Mouse (Mus musculus) urinary bladder, adult 2 months (tissue): Measurements from ENCODE around the gene Ggnbp2. TPM values are rescaled to one million over a fixed set of nuclear protein-coding genes. Genes with fewer than 3 reads are reported as not detected.
A peak's percentile ranks its signal among the peaks of the same experiment; 100 is the strongest.
"Not testable (repeated sequence)": the region's sequence is repeated elsewhere in the genome, so short reads cannot be mapped to it uniquely, and the experiment has no call there.

Experiments used
- DNase-seq: peaks from one replicate; pipeline ENCODE4 v3.0.0; 2022; ENCODE audit warnings: low spot score
- polyA plus RNA-seq: library from polyadenylated mRNA; depleted of rRNA; stranded (reverse); fragments of >200 nt; gene quantifications from 2 replicates; pipeline ENCODE4 v1.2.3, GENCODE M21; 2012

Ggnbp2 gene
- polyA plus RNA-seq, 1 experiment = 85.6 TPM

DNA sequence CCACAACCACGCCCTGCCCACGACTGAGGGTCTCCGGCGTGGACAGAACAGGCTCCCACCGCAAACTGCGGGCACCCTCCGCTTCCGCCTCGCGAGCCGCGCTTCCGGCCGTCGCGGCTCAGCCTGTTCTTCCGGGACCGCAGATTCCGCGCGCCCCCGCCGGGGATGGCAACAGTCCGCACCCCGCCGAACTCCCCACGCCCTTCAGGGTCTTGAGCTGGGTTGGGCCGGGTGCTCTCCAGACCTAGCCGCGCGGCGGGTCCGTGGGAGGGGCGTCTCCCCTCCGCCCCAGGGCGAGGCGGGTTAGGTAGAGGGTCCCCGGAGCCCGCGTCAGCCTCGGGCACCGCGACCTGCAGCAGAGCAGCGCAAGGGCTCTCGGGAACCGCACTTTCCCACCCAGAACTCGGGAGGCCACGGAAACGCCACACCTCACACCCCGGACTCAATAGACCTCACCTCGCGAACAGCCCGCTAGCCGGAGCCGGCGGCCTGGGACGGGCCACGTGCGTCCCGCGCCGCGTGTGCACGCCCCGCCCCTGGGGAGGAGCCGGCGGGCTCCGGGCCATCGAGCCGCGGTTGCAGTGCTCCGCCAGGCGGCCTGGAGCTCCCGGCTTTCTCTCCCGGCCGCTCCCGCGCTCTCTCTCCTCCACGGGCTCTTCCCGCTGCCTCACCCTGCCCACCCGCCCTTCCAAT lies 9.3 kb upstream of the Ggnbp2 start, which contains the start of the genes Myo19 and Pigw:
Myo19 (plus strand) TSS at position 377 of the 693 bp plus-strand sequence.
Pigw (minus strand) TSS at position 514 of the 693 bp plus-strand sequence.
- peak; percentile 78 for DNase-seq

DNA sequence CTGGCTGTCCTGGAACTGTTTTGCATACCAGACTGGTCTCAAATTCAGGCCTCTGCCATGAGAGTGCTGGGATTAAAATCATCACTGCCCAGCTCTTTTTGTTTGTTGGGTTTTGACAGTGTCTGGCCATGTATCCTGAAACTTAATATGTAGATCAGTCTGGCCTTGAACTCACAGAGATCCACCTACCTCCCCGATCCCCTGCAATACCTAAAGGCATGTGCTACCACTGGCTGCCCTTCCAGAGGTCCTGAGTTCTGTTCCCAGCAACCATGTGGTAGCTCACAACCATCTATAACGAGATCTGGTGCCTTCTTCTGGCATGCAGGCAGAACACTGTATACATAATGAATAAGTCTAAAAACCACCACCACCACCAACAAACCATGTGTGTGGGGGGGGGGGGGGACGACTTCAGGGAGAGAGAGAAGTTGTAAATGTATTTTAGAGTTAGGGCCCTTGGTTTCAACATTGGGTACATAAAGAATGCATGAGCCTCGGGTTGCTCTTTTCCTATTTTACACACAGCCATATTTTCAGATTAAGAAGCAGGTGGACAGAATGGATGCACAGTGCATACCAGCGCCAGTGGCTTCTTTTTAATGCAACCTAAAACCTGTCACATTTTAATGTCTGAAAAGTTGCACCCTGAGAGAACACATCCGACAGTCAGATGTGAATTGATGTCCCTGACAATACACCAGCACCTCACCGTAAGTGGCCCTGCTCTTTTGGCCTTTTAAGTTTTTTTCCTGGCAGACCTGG lies 8.6 kb upstream of the Ggnbp2 start:
- DNase-seq = no peak

DNA sequence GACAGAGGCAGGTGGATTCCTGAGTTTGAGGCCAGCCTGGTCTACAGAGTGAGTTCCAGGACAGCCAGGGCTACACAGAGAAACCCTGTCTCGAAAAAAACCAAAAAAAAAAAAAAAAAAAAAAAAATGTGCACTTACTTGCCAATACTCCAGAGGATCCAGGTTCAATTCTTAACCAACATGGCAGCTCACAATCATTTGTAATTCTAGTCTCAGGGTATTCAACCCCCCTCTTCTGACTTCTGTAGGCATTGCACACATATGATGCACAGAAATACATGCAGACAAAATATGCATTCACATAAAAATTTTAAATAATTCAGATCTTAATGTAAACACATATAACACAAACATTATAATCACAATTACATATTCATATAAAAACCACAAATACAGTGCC lies 5.4 kb upstream of the Ggnbp2 start:
- not testable (repeated sequence) for DNase-seq

DNA sequence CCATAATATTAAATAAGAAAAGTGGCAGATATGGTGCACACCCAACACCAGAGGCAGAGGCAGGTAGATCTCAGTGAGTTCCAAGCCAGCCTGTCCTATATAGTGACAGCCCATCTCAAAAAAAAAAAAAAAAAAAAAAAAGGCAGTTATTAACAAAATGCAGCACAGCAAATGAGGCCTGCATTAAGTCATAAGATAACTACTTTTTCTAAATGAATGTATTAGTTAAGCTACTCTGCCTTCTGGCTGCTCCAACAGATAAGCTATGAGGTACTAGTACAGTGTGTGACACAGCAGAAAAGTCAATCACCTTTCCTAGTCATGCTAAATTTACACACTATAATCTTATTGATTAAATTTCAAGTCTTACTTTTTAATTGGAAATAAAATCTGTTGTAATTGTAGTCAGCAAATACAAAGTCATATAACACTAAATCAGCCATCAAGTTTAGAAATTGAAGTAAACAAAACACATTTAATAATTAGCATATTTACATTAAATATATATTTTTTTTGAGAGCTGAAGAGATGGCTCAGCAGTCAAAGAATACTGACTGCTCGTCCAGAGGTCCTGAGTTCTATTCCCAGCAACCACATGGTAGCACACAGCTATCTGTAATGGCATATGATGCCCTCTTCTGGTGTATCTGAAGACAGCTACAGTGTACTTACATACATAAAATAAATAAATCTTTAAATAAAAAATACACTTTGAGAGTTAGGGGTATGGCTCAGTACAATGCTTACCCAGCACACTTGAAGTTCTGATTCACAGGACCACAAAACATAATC lies 2.6 kb upstream of the Ggnbp2 start:
- no peak for DNase-seq

DNA sequence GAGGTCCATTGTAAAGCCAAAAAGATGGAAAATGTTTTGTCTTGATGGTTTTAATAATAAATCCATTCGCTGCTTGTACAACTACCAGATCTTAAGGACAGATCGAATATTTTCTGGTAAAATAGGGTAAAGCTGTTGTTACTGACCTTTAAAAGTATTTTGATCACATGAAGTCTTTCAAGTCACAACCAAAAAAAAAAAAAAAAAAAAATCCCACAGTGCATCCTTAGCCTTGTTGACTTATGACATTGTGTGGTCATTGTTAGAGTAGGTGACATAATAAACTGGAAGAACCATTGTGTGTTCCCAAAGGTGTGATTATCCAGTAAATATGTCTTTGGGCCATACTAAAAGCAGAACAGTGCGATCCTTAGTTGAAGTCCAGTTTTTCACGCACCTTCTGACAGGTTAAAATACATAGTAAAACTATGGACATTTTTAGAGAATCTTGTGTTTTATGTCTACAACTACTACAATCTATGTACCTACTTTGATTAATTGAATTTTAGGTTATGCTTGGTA lies 992 bp upstream of the Ggnbp2 start:
- no peak for DNase-seq

DNA sequence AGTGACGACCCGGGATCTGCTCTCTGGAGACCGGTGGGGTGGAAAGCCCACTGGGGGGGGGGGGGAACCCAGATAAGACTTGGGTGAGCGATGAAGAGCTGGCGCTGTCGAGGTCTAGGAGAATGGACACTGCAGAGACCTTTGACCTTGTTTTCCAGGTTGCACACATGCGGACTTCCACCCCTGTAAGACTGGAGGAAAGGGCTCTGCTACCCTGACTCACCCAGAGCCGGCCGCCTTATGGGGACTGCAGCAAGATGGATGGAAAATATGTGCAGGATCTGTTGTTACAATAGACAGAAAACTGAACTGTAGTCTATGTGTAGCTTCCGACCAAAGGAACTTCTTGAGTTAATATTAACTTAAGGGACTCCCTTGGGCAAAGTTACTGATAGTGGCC lies 429 bp upstream of the Ggnbp2 start:
- no peak for DNase-seq

GRCm38 (mm10) chr11:84869537-84870232 lies 932 bp downstream of the Ggnbp2 start:
- DNase-seq = peak; percentile 87

- DNase-seq = no peak
Observed at GRCm38 (mm10) chr11:84868786-84869259, 1.8 kb downstream of the Ggnbp2 start.

- DNase-seq = no peak
Observed at GRCm38 (mm10) chr11:84867586-84867985, 3.0 kb downstream of the Ggnbp2 start.

GRCm38 (mm10) chr11:84865268-84865667 lies 5.3 kb downstream of the Ggnbp2 start:
- DNase-seq = no peak

DNA sequence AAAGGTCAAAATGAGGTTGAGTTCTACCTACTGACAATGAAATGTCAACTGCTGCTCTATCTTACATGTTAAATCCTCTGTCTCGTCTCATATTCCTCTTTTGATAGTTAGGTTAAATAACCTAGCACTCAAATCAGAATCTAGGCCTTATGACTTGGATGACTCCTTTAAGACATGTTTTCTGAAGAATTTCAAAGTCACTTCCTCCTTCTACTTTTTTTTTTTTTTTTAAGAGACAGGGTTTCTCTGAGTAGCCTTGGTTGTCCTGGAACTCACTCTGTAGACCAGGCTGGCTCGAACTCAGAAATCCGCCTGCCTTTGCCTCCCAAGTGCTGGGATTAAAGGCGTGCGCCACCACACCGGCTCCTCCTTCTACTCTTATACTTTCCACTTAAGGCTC lies 15.3 kb downstream of the Ggnbp2 start:
- DNase-seq = no peak

DNA sequence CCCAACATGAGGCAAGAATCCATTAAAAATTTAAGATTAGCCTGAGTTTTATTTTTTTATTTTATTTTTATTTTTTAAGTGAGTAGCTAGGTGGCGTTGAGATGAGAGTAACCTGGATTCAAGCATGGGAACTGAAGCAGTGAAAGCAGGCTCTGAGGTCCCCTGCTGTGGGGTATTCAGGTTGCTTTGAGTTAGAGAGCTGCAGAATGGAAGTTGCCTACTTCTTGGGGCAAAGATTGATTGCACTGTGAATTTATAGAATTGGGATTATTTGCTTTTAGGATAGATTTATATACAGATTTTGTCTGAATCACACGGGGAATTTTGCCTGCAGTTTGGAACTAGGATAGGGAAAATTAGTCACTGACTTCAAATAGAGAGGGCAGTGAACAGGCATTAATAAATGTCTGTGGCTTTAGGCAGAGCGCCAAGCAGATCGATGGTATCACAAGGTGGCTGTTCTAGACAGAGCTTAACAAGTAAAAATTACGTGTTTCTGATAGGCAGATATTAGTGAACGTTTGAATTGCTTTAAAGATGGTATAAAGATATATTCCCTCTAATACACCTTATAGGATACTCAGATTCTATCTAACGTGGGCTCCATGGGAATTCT lies 23.0 kb downstream of the Ggnbp2 start:
- no peak for DNase-seq

DNA sequence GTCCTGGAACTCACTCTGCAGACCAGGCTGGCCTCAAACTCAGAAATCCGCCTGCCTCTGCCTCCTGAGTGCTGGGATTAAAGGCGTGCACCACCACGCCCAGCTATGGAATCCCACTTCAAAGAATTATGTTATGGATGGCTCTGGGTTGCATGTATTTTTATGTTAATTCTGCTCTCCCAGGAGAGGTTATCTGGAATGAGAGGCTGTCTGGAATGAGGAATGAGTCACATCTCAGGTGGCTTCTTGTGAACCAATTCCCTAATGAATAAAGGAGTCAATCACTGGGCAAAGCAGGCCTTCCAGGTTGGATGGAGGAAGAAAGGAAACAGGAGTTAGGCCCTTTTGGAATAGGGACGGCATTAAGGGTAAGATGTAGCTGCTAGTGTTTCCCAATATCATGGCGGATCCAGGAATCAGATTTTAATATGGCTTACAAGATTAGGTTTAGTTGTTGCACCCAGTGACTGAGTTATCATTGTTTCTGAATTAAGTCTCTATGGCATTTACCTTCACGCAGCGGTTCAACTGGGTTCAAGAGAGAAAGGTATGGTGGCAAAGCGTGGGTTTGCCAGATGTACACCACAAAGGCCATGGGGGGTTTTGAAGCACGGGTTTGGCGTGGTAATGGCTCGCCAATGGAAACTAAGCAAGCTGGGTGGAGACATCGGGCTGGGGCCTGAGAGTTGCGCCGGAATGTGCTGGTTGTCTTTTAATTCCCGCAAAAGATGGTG lies 23.7 kb downstream of the Ggnbp2 start:
- DNase-seq = no peak

DNA sequence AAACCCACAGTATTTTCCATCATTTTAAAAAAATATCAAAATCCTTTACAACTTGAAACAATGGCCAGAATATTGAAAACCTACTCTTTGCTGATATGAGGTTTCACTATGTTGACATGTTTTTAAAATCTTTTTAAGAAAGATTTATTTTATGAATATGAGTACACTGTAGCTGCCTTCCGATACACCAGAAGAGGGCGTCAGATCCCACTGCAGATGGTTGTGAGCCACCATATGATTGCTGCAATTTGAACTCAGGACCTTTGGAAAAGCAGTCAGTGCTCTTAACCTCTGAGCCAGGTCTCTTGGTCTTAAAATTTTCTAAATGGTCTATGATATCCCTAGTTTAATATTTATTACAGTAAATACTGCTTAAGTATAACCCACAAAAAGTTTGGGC lies 31.3 kb downstream of the Ggnbp2 start:
- no peak for DNase-seq

- DNase-seq = not testable (repeated sequence)
Observed at GRCm38 (mm10) chr11:84829495-84829894, 41.1 kb downstream of the Ggnbp2 start.

DNA sequence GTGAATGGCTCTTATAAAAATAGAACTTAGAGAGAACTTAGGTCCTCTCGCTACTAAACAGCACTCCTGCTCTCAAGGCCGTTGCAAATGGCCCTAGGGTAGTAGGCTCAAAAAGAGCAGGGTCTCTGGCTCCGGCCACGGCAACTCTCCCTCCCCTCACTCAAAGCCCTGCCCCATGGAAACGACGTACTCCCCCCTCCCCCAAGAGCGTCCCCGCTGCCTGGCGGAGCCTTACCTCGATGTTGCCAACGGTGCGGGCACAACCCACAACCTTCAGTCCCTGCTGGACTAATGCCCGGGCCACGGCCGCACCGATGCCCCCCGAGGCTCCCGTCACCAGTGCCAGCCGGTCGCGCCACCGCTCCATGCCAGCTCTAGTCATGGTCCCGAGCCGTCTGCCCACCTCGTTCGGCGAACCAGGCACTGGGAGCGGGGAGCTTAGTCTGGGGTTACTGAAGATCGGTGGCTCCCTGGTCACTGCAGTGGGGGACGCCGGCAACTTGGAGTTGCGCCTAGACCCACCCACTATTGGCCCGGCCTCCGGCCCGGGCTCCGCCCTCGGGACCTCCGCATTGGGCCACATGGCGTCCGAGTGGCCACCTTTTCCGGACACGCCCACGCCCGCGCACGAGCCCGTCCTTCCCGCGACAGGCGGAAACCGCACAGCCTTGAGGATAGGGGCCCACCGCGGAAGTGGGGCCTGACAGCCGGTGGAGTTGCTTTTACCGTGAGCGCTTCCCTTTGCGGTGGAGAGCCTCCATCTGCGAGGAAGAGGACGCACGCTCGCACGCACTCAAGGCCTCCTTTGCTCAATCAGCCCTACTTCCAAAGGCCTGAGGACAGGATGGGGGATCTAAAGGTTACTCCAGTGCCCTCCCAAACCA lies 41.9 kb downstream of the Ggnbp2 start, which contains the start of gene Dhrs11:
Dhrs11 (minus strand) TSS at position 479 of the 884 bp plus-strand sequence.
- DNase-seq = peak; percentile 83

- DNase-seq = no peak
Observed at GRCm38 (mm10) chr11:84827901-84828503, 42.6 kb downstream of the Ggnbp2 start.

DNA sequence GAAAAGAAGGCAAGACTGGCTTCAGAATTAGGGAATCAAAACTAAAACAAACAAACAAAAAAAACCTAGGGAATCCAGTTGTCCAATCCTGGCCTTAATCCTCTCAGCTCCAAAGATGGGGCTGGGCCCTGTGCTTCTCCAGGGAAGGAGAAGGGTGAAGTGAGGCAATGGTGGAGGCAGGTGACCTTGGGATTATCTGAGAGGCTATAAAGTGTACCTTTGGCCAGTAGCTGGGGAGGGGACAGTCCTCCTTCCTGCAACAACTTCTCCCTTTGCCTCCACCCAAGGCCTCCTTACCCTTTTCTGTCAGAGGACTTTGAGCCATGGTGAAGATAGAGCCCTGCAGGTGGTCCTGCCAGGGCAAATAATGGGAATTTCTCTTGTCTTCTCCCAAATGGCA lies 43.1 kb downstream of the Ggnbp2 start:
- DNase-seq = no peak

DNA sequence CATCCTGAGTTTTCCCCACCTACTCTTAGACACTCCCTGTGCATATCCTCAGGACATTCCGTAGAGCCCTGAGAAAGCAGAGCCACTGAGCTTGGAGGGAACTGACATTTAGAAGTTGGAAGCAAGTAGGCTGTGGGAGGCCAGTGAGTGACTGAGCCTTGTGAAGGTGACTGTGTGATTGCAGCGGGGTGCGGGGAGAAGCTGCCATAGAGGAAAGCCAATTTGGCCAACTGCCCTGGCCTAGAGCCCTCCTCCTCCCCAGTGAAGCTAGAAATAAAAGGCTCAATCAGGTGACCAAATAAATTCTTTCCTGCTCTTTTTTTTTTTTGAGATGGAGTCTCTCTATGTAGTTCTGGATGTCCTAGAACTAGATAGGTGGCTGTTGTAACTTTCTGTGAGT lies 44.4 kb downstream of the Ggnbp2 start:
- no peak for DNase-seq
